Mouse (Mus musculus) neural tube, embryonic 11.5 days (tissue): ENCODE data around the gene Pold3. TPM values are rescaled to one million over a fixed set of nuclear protein-coding genes. Genes with fewer than 3 reads are reported as not detected.

Experiments used
- polyA plus RNA-seq: library from polyadenylated mRNA; unstranded; fragments of >200 nt; fragmentation: Nextera tagmentation; extraction: Ambion mirVana; gene quantifications from 2 replicates; pipeline ENCODE4 v1.2.1, GENCODE M21; 2014

Gene Pold3
- polyA plus RNA-seq, 1 experiment from 2014 or later, result 78.2 TPM

Other genes with a start within 250 kb of the Pold3 start
- 7.0 and 7.8 TPM in 2 replicates for gene Rnf169, start 141.1 kb downstream of the Pold3 start, polyA plus RNA-seq
- gene Chrdl2, start 115.4 kb downstream of the Pold3 start, polyA plus RNA-seq, result 0.20 and 0.69 TPM in 2 replicates
- 22.9 and 24.2 TPM in 2 replicates for gene Lipt2, start 37.7 kb upstream of the Pold3 start, polyA plus RNA-seq
- gene Kcne3, start 54.9 kb upstream of the Pold3 start, polyA plus RNA-seq, result 2.4 and 3.8 TPM in 2 replicates
- gene Pgm2l1, start 105.8 kb upstream of the Pold3 start, polyA plus RNA-seq, result 8.9 and 10.4 TPM in 2 replicates
- 4.9 and 6.1 TPM in 2 replicates for gene P4ha3, start 164.0 kb upstream of the Pold3 start, polyA plus RNA-seq